Mouse (Mus musculus) lung, embryonic 15.5 days (tissue): ENCODE data around the gene Slc36a1. TPM values are rescaled to one million over a fixed set of nuclear protein-coding genes. Genes with fewer than 3 reads are reported as not detected.

ENCODE experiments used
- ATAC-seq: fragments of 200-750 bp; cut with Nextera tagmentation; 2 replicates; pipeline ENCODE4 v1.8.0; 2017; ENCODE audit warnings: moderate number of reproducible peaks, borderline replicate concordance; ENCODE audit not compliant: low FRiP score, low TSS enrichment; ENCODE audit errors: extremely low read depth
- H3K27ac ChIP-seq: fragments of 300-500 bp; sonication (generic); 2 replicates; pipeline ENCODE4 v1.5.1; 2015; ENCODE audit warnings: moderate library complexity, mild to moderate bottlenecking, inconsistent platforms
- H3K27me3 ChIP-seq: fragments of 300-500 bp; sonication (generic); 2 replicates; pipeline ENCODE4 v1.6.1; 2015; ENCODE audit warnings: inconsistent platforms
- H3K36me3 ChIP-seq: fragments of 300-500 bp; sonication (generic); 2 replicates; pipeline ENCODE4 v1.6.1; 2015; ENCODE audit warnings: inconsistent platforms
- H3K4me1 ChIP-seq: fragments of 300-500 bp; sonication (generic); 2 replicates; pipeline ENCODE4 v1.6.1; 2015; ENCODE audit warnings: inconsistent platforms
- H3K4me2 ChIP-seq: fragments of 300-500 bp; sonication (generic); 2 replicates; pipeline ENCODE4 v1.6.1; 2015; ENCODE audit warnings: inconsistent platforms, mild to moderate bottlenecking, moderate library complexity
- H3K4me3 ChIP-seq: fragments of 300-500 bp; sonication (generic); 2 replicates; pipeline ENCODE4 v1.5.1; 2015; ENCODE audit warnings: mild to moderate bottlenecking, inconsistent platforms
- H3K9ac ChIP-seq: fragments of 300-500 bp; sonication (generic); 2 replicates; pipeline ENCODE4 v1.6.1; 2015; ENCODE audit warnings: inconsistent platforms
- H3K9me3 ChIP-seq: fragments of 300-500 bp; sonication (generic); 2 replicates; pipeline ENCODE4 v1.6.1; 2016; ENCODE audit warnings: inconsistent platforms
- WGBS: fragments of 180-500 bp; shearing (Covaris S2); methylation state at CpG from one replicate; pipeline ENCODE4 v1.1.7; 2015; 5-methylcytosine and 5-hydroxymethylcytosine counted together
- polyA plus RNA-seq: library from polyadenylated mRNA; unstranded; fragments of >200 nt; fragmentation: Nextera tagmentation; extraction: Ambion mirVana; gene quantifications from 2 replicates; pipeline ENCODE4 v1.2.1, GENCODE M21; 2015

Slc36a1 gene
- polyA plus RNA-seq = 2.0 and 2.6 TPM in 2 replicates

- H3K9me3 ChIP-seq = no peaks in the 10 kb centered on the region
- H3K4me2 ChIP-seq = peak within 1 kb of the TSS; percentile 98
- WGBS = under 1% methylated on average over 31 of the region's 31 CpGs
- ATAC-seq = peak; percentile 93
- no peak within 1 kb of the TSS for H3K27ac ChIP-seq
- no peaks in the 10 kb centered on the region for H3K27me3 ChIP-seq
- H3K36me3 ChIP-seq = no peaks in the 10 kb centered on the region
- H3K4me3 ChIP-seq = peak within 1 kb of the TSS; percentile 84
- H3K4me1 ChIP-seq = peaks cover 7% of the 10 kb centered on the region
- peak within 1 kb of the TSS; percentile 78 for H3K9ac ChIP-seq
Measured at GRCm38 (mm10) chr11:55204159-55204596, at the start of gene Slc36a1. Gene Slc36a1, plus strand, starts transcription at chr11:55204350.

- H3K27me3 ChIP-seq = no peaks in the 10 kb centered on the region
- H3K4me1 ChIP-seq = no peaks in the 10 kb centered on the region
- H3K27ac ChIP-seq = no peak overlapping the region
- no peak for ATAC-seq
- H3K4me2 ChIP-seq = no peak overlapping the region
- WGBS = 30% methylated on average over 3 of the region's 3 CpGs
- H3K4me3 ChIP-seq = no peak overlapping the region
- no peak overlapping the region for H3K9ac ChIP-seq
- H3K9me3 ChIP-seq = no peaks in the 10 kb centered on the region
- no peaks in the 10 kb centered on the region for H3K36me3 ChIP-seq
Measured at GRCm38 (mm10) chr11:55154398-55155069, 49.6 kb upstream of the Slc36a1 start.

GRCm38 (mm10) chr11:55155070-55155421 lies 49.1 kb upstream of the Slc36a1 start:
- H3K36me3 ChIP-seq = no peaks in the 10 kb centered on the region
- no peak for ATAC-seq
- no peak overlapping the region for H3K9ac ChIP-seq
- H3K4me1 ChIP-seq = no peaks in the 10 kb centered on the region
- no peak overlapping the region for H3K4me2 ChIP-seq
- no peak overlapping the region for H3K27ac ChIP-seq
- H3K4me3 ChIP-seq = no peak overlapping the region
- H3K9me3 ChIP-seq = no peaks in the 10 kb centered on the region
- 70% methylated on average over 6 of the region's 6 CpGs for WGBS
- no peaks in the 10 kb centered on the region for H3K27me3 ChIP-seq

- no peak overlapping the region for H3K27ac ChIP-seq
- 52% methylated on average over 13 of the region's 13 CpGs for WGBS
- ATAC-seq = no peak
- no peaks in the 10 kb centered on the region for H3K9me3 ChIP-seq
- no peaks in the 10 kb centered on the region for H3K36me3 ChIP-seq
- no peaks in the 10 kb centered on the region for H3K27me3 ChIP-seq
- H3K9ac ChIP-seq = no peak overlapping the region
- no peak overlapping the region for H3K4me2 ChIP-seq
- no peak overlapping the region for H3K4me3 ChIP-seq
- H3K4me1 ChIP-seq = no peaks in the 10 kb centered on the region
Measured at GRCm38 (mm10) chr11:55158785-55159359, 45.3 kb upstream of the Slc36a1 start.

- Histone ChIP-seq H3K4me1 (no peaks in the 10 kb centered on the region), H3K4me2 (no peak overlapping the region), H3K27me3 (no peaks in the 10 kb centered on the region), H3K9me3 (no peaks in the 10 kb centered on the region), H3K27ac (no peak overlapping the region), H3K9ac (no peak overlapping the region), H3K36me3 (no peaks in the 10 kb centered on the region), H3K4me3 (no peak overlapping the region)
- no peak for ATAC-seq
- WGBS = 46% methylated on average over 9 of the region's 9 CpGs
Measured at GRCm38 (mm10) chr11:55162670-55163069, 41.5 kb upstream of the Slc36a1 start.

GRCm38 (mm10) chr11:55164723-55165122 lies 39.4 kb upstream of the Slc36a1 start:
- 41% methylated on average over 3 of the region's 3 CpGs for WGBS
- Histone ChIP-seq H3K9me3 (no peaks in the 10 kb centered on the region), H3K4me2 (no peak overlapping the region), H3K27me3 (no peaks in the 10 kb centered on the region), H3K27ac (no peak overlapping the region), H3K4me3 (no peak overlapping the region), H3K36me3 (no peaks in the 10 kb centered on the region), H3K9ac (no peak overlapping the region), H3K4me1 (no peaks in the 10 kb centered on the region)
- no peak for ATAC-seq

- Histone ChIP-seq H3K27ac (no peak overlapping the region), H3K9ac (no peak overlapping the region), H3K4me1 (no peaks in the 10 kb centered on the region), H3K36me3 (no peaks in the 10 kb centered on the region), H3K27me3 (no peaks in the 10 kb centered on the region), H3K4me2 (no peak overlapping the region), H3K4me3 (no peak overlapping the region), H3K9me3 (no peaks in the 10 kb centered on the region)
- ATAC-seq = no peak
- WGBS = 86% methylated on average over 7 of the region's 7 CpGs
Measured at GRCm38 (mm10) chr11:55165748-55166147, 38.4 kb upstream of the Slc36a1 start.

GRCm38 (mm10) chr11:55168504-55168903 lies 35.6 kb upstream of the Slc36a1 start:
- H3K27me3 ChIP-seq = no peaks in the 10 kb centered on the region
- WGBS = 78% methylated on average over 4 of the region's 4 CpGs

GRCm38 (mm10) chr11:55168914-55169313 lies 35.2 kb upstream of the Slc36a1 start:
- no peak for ATAC-seq
- no peak overlapping the region for H3K4me3 ChIP-seq
- no peaks in the 10 kb centered on the region for H3K36me3 ChIP-seq
- 78% methylated on average over 6 of the region's 6 CpGs for WGBS
- H3K27me3 ChIP-seq = no peaks in the 10 kb centered on the region
- H3K9me3 ChIP-seq = no peaks in the 10 kb centered on the region
- H3K4me2 ChIP-seq = no peak overlapping the region
- no peaks in the 10 kb centered on the region for H3K4me1 ChIP-seq
- H3K27ac ChIP-seq = no peak overlapping the region
- no peak overlapping the region for H3K9ac ChIP-seq

More at GRCm38 (mm10) chr11:55168504-55168903, 35.6 kb upstream of the Slc36a1 start:
- H3K4me2 ChIP-seq = no peak overlapping the region
- no peaks in the 10 kb centered on the region for H3K9me3 ChIP-seq
- no peak overlapping the region for H3K4me3 ChIP-seq
- no peak overlapping the region for H3K9ac ChIP-seq
- no peak for ATAC-seq
- H3K4me1 ChIP-seq = no peaks in the 10 kb centered on the region
- no peaks in the 10 kb centered on the region for H3K36me3 ChIP-seq
- H3K27ac ChIP-seq = no peak overlapping the region

- no peak overlapping the region for H3K4me3 ChIP-seq
- H3K27ac ChIP-seq = no peak overlapping the region
- peaks cover 4% of the 10 kb centered on the region for H3K27me3 ChIP-seq
- no peak overlapping the region for H3K9ac ChIP-seq
- H3K4me1 ChIP-seq = no peaks in the 10 kb centered on the region
- H3K9me3 ChIP-seq = no peaks in the 10 kb centered on the region
- no peak for ATAC-seq
- H3K36me3 ChIP-seq = no peaks in the 10 kb centered on the region
- H3K4me2 ChIP-seq = no peak overlapping the region
- 56% methylated on average over 4 of the region's 4 CpGs for WGBS
Measured at GRCm38 (mm10) chr11:55170501-55170900, 33.6 kb upstream of the Slc36a1 start.

GRCm38 (mm10) chr11:55178830-55179229 lies 25.3 kb upstream of the Slc36a1 start:
- peaks cover 4% of the 10 kb centered on the region for H3K27me3 ChIP-seq
- no peaks in the 10 kb centered on the region for H3K9me3 ChIP-seq
- H3K36me3 ChIP-seq = no peaks in the 10 kb centered on the region
- 68% methylated on average over 4 of the region's 4 CpGs for WGBS
- no peak overlapping the region for H3K27ac ChIP-seq
- no peak for ATAC-seq
- 0 out of 2 replicates have a peak, but pooled peaks cover 6% of the 10 kb centered on the region for H3K4me1 ChIP-seq
- no peak overlapping the region for H3K9ac ChIP-seq
- H3K4me2 ChIP-seq = no peak overlapping the region
- no peak overlapping the region for H3K4me3 ChIP-seq

GRCm38 (mm10) chr11:55179856-55180255 lies 24.3 kb upstream of the Slc36a1 start:
- Histone ChIP-seq H3K36me3 (no peaks in the 10 kb centered on the region), H3K9ac (no peak overlapping the region), H3K4me1 (0 out of 2 replicates have a peak, but pooled peaks cover 8% of the 10 kb centered on the region), H3K27ac (no peak overlapping the region), H3K4me2 (no peak overlapping the region), H3K4me3 (no peak overlapping the region), H3K27me3 (no peaks in the 10 kb centered on the region; the same call in 1 of the 2 replicates), H3K9me3 (no peaks in the 10 kb centered on the region)
- no peak for ATAC-seq
- 86% methylated on average over 3 of the region's 3 CpGs for WGBS
